ENCODE assay signal across 8 mouse cellular contexts in the genomic region with DNA sequence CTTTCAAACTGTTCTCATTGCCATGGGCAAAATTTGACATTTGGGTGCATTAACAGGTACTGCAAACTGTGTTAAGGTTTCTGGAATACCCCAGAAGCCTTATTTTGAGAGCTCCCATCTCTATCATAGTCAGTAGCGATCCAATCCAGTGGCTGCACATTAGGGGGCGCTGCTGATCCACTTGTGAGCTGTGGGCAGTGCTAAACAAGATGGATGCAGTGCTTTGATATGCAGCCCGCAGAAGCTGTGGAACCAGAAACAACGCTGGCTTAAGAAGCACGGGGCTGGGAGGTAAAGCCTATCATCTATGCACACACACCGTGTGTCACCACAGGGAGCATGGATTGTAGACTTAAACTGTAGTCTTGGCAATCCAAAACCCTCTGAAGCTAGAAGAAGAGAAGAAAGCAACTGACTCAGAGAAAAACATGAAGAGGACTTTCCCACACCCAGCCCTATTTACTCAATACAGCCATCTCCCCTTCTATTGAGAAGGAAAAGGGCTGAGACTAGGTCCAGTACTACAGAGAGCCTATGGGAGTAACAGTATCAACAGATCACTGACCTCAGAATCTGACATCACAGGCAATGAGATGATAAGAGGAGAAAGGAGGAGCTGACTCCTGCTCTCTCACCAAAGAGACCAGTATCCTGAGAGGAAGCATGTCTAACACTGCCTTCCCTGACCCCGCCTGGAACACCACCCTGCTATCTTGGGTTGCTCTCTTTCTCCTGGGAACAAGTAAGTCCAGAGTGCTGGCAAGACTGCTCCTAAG.
A peak's percentile ranks its signal among the peaks of the same experiment; 100 is the strongest.
DNase-seq lines count a peak whose midpoint lies in the region; ATAC-seq and TF ChIP-seq lines count a peak whose summit lies in the region.

No protein-coding gene starts in this region.

- peak; percentile 77 for DNase-seq in ES-CJ7 (ENCODE audit: low read depth, low spot score)
- peak; percentile 78 for DNase-seq in brain, adult 2 months (ENCODE audit: low read depth, low spot score)
- DNase-seq in heart, postnatal 14 days, result peak; percentile 53 to 63
- DNase-seq in layer of hippocampus, adult 2 months (ENCODE audit: low spot score in 2 of 2), result peak; percentile 46 to 58
- peak; percentile 44 for DNase-seq in lung, embryonic 14.5 days
- DNase-seq in thymus, postnatal 14 days, result peak; percentile 92

- WGBS in lung, embryonic 14.5 days, result 11% methylated on average over 7 of the region's 7 CpGs

- H3K27me3 ChIP-seq in lung, embryonic 14.5 days (ENCODE audit: insufficient read depth, low read length), result no peaks in the 10 kb centered on the region

- H3K36me3 ChIP-seq in lung, embryonic 14.5 days (ENCODE audit: insufficient read depth), result no peaks in the 10 kb centered on the region

- TF ChIP-seq CTCF in layer of hippocampus, adult 2 months (conservative IDR thresholded peaks at IDR 0.05), result peak; percentile 76
- peak; percentile 38 for TF ChIP-seq CTCF in lung, embryonic 14.5 days (IDR thresholded peaks at IDR 0.05; ENCODE audit: low read depth)

- ATAC-seq in erythroid progenitor cell, adult 5-6 weeks (replicated peaks; ENCODE audit: low FRiP score, poor library complexity, severe bottlenecking), result peak; percentile 74
- no peak for ATAC-seq in lung, embryonic 14.5 days (ENCODE audit: insufficient read depth)
- ATAC-seq in neutrophil, adult 5-6 weeks (ENCODE audit: extremely low read depth, insufficient number of reproducible peaks, low FRiP score, poor library complexity, severe bottlenecking), result peak; percentile 81

- no peak overlapping the region for H3K4me2 ChIP-seq in lung, embryonic 14.5 days

- H3K4me3 ChIP-seq in layer of hippocampus, adult 2 months, result peak overlapping the region; percentile 23; the same call in 1 of the 2 replicates
- no peak overlapping the region for H3K4me3 ChIP-seq in lung, embryonic 14.5 days (ENCODE audit: low read depth, low read length)

- intact Hi-C loops in heart, postnatal 14 days (cut with DNase I), result no loop called here

- no peaks in the 10 kb centered on the region for H3K9me3 ChIP-seq in lung, embryonic 14.5 days (ENCODE audit: low read depth, low read length)

- H3K27ac ChIP-seq in layer of hippocampus, adult 2 months, result no peak overlapping the region
- H3K27ac ChIP-seq in lung, embryonic 14.5 days (ENCODE audit: low read depth), result no peak overlapping the region

- no peaks in the 10 kb centered on the region for H3K4me1 ChIP-seq in lung, embryonic 14.5 days (ENCODE audit: insufficient read depth)

- no peak overlapping the region for H3K9ac ChIP-seq in lung, embryonic 14.5 days
